Mouse (Mus musculus) induced T-regulatory cell, adult 2 months (primary cell): Measurements from ENCODE around the gene Psat1.

ENCODE experiments used
- DNase-seq: peaks from one replicate; pipeline ENCODE4 v3.0.0-alpha.2; 2012; ENCODE audit warnings: low read depth

Gene Psat1

GRCm38 (mm10) chr19:15924181-15924865 is 22.8 kb downstream of the Psat1 start:
- peak; percentile 79 for DNase-seq

GRCm38 (mm10) chr19:15923426-15923825 is 23.7 kb downstream of the Psat1 start:
- DNase-seq: peak; percentile 63

- DNase-seq: no peak
Observed at GRCm38 (mm10) chr19:15919336-15919735, 27.8 kb downstream of the Psat1 start.

DNA sequence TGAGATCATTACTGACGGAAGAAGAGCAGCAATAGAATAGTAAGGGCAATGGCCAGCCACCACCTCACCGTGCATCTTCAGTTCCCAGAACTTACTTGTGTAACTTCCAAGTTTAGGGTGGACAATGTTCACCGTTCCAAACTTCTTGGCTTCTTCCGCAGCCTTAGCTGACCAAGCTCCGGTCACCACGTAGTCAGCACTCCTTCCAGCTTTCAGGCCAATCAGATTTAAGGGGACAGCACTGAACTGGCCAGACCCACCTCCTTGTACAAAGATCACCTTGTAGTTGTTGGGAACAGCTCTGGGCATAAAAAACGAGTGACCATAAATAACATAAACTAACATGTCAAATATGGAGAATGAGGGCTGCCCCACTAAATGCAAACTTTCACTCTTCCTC is 29.0 kb downstream of the Psat1 start:
- no peak for DNase-seq

DNA sequence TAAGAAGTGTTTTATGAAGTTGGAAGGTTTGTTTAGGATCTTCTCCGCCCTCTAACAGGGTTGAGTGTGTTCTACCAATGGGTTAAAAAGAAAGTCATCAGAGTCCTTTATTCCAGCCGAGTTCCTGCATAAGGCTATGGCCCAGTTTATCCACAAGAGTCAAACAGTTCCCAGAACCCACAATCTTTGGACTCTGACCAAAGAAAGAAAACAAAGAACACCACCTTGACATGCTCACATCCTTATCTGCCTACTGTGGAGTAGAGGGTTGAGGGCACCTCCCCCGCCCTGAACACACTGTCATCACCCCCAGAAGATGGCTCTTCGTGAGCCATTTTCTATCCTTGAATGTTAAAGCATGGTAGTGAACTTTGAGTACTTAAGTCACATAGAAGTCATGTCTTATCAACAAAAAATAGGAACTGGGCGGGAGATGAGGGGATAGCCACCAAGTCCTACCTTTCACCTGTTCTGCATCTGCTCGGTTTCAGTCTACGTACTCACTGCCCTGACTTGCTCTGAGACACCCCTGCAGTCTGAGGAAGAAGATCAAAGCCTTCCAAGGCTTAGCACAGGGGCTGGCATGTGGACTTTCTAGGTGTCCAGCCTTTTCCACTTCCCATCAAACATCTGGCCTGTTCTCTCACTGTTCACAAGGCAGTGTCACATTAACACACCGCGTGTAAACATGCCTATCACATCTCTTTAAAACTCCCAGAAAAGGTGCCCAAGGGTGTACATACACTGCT is 33.7 kb downstream of the Psat1 start:
- no peak for DNase-seq

DNA sequence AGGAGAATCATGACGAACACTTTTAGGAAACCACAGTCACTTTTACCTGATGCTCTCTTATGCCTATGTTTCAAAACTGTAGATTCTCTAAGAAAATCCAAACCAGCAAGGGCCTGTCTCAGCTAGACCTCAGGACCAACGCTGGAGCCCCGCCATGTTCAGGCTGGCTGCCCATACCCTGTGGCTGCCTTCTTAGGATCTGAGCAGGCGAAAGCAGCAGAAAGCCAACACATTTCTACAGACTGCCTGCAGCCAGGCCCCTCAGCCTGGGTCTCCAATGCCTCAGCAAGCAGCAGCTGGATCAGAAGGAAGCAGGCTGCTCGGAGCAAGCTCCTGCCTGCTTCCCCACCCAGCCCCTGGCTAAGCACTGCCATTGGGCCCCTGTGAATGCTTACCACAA is 35.7 kb downstream of the Psat1 start:
- no peak for DNase-seq

DNA sequence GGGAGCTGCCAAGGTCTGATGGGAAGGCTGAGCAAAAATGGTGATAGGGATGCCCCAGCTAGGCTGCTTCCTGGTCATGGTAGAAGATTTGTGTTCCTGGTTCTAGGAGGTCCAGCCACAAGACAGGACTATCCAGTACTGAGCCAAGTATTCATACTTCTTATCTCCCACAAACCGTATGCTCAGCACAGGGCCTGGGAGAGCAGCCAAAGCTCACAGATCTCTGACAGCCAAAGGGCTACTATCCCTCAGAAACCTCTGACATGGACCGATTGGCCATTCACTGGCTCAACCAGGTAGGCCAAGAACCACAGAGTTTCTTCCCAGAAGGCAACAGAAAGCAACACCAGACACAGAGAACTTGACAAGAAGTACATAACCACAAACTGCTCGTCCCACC is 36.1 kb downstream of the Psat1 start:
- no peak for DNase-seq

GRCm38 (mm10) chr19:15910488-15910887 is 36.6 kb downstream of the Psat1 start:
- no peak for DNase-seq

DNA sequence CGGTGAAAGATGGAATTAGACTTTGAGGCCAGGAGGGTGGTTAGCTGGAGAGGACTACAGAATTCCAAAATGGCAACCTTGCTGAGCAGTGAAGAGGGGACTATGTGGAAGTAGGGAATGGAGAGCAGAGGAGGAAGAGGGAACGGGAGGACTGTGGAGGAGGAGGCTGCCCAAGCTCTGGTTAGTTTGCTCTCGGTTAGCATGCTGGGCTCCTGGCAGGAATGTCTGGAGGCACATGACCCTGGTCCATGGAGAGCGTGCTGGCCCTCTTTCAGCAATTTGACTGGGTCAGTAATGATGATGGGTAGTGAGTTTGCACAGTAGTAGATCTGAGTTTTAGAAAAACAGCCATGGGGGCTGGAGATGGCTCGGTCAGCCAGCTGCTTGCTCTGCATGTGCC is 39.1 kb downstream of the Psat1 start:
- DNase-seq: no peak

- no peak for DNase-seq
Observed at GRCm38 (mm10) chr19:15904734-15905133, 42.4 kb downstream of the Psat1 start.

DNA sequence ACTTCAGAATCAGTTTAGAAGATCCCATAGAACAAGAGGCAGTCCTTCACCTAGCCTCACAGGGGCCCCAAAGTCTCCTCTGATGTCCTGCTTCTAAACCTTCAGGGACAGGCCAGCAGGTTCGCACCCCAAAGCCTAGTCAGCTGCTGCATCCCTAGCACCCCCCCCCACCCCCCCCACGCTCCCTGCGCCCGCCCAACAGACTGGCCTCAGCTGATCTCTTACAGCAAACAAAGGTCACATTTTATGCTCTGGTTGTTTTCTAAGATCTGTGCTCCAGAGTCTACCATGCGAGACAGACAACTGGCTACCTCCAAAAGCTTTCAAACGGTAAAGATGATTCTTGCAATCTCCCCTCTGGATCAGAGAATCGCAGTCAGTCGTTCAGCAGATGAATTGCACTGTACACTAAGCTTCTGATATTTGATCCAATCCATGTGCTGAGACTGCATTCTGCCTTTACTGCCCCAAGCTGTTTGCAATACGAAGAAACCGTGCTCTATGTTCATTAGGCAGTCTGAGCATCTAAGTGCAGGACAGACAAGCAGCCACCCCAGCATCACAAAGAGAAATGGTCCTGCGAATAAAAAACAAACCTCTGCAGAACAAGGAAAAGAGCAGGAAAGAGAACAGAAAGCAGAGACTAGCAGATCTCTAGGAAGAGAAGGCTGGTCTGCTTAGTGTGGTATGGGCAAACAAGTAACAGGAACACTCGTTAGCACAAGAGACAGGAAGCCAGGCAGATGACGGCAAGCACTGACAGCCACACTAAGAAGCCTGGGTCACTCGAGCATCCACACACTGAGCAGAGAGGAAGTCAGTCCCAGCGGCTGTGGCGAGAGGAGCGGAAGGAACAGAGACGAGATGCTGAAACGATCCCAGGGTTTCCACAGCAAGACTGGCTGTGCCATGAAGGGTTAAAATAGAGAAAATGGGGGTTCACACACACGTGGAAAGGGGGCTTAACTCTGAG is 43.3 kb downstream of the Psat1 start:
- no peak for DNase-seq

- DNase-seq: no peak
Observed at GRCm38 (mm10) chr19:15895681-15896080, 51.5 kb downstream of the Psat1 start.

GRCm38 (mm10) chr19:15892146-15892545 is 55.0 kb downstream of the Psat1 start:
- no peak for DNase-seq

DNA sequence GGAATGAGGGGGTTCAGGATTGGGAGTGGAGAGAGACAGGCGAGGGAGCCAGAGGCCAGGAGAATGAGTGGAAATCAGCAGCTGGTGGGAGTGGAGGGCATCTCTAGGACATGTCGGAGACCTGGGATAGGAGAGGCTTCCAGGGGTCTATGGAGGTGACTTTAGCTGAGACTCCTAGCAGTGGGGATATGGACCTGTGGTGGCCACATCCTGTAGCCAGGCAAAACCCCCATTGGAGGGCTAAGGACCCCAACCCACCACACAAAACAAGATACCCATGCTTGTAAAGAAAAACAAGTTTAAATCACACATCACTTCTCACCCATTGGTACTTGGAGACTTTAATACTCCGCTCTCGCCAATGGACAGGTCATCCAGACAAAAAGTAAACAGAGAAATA is 58.7 kb downstream of the Psat1 start:
- no peak for DNase-seq

- DNase-seq: peak; percentile 71
Observed at GRCm38 (mm10) chr19:15882705-15883426, 64.3 kb downstream of the Psat1 start.

DNA sequence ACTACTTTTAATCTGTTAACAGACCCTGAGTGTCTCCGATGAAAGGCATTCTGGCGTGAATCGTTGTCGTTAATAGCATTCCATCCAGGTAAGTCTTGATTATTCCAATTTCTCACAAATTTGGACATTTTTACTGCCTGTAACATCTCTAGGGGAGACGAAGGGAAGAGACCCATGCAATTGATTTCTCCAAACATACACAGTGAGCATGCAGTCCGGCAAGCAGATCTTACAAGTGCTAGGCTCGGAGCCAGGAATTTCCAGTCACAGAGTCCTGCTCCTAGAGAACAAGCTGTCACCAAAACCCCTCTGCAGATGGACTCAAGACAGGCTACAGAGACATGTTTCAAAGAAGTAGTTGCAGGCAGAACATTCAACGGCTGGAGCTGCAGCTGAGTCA is 66.4 kb downstream of the Psat1 start:
- no peak for DNase-seq

- DNase-seq: peak; percentile 12
Observed at GRCm38 (mm10) chr19:15879271-15879670, 67.9 kb downstream of the Psat1 start.

DNA sequence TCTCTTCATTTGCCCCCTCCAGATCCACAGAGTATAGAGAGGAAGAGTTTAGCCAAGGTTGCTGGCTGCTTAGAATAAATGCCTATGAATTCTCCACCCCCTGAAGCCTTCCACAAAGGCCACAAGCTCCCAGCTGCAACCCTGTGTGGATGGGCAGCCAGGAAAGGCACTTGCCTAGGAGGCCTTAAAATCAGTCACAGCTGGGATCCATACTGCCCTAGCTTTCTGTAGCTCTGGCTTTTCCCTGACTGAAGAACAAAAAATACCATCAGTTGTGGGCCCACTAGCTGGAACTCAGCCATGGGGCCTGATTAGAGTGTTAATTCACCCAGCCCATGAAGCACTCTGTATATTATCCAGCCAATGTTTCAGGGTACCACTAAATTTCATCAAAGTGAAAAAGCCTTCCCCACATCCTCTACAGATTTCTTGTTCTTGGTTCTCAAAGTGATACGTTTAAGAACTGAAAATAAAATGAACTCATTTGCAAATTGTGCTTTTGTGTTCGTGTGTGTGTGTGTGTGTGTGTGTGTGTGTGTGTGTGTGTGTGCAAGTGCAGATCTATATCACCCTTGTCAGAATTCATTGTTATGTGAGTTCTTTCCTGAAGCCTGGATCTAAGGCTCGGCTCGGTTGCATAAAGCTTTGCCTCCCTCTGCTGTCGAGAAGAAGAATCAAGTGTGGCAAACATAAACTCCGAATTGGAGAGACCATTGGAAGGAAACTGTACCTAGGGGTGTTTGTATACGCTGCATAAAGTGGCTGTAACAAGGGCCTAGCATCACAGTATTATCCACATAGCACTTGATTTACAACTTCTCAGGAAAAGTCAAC is 78.1 kb downstream of the Psat1 start:
- no peak for DNase-seq

- DNase-seq: peak; percentile 54
Observed at GRCm38 (mm10) chr19:15866851-15867250, 80.3 kb downstream of the Psat1 start.

DNA sequence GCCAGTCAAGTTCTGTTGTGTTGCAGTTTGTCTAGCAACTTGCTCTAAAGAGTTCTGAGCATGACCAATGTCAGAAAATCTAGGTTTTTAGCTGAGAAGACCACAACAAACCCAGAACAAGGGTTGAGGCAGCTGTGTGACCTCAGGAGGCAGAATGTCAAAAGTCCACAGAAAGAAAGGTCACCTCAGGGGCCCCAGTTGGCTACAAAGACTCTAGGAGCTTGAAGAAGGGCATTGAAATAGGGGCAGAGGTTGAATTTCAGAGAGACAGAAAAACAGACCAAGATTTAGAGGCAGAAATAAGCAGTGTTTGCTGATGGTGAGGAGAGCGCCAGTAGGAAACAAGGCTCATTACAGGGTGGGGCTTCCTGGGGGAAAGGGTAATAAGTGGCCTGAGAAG is 81.0 kb downstream of the Psat1 start:
- no peak for DNase-seq

DNA sequence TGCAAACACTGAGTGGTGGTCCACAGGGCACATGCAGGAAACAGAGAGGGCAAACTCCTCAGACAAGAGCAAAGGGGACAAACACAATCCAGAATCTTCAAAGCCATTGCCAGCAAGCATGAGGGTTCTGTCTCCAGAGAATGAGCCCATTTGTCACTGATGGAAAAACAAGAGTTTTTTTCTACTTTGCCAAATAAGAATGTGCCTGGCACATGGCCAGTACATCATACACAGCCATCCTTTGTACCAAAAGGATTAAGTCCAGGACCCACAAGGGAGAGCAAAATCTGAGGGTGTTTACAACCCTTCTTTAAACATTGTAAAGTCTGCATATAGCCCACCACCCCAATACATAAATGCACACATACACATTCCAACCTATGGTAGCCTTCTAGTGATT is 81.7 kb downstream of the Psat1 start:
- no peak for DNase-seq
